Mouse (Mus musculus) embryonic facial prominence, embryonic 11.5 days (tissue): Measurements from ENCODE around the gene Tmem41a. TPM values are rescaled to one million over a fixed set of nuclear protein-coding genes. Genes with fewer than 3 reads are reported as not detected.
"Not testable (repeated sequence)": the region's sequence is repeated elsewhere in the genome, so short reads cannot be mapped to it uniquely, and the experiment has no call there.

Source experiments
- ATAC-seq: fragments of 200-750 bp; cut with Nextera tagmentation; replicated peaks from 2 replicates; pipeline ENCODE4 v1.8.0; 2017; ENCODE audit warnings: low read depth; ENCODE audit not compliant: insufficient number of reproducible peaks, low FRiP score, low TSS enrichment
- DNase-seq: peaks from one replicate; pipeline ENCODE4 v3.0.0-alpha.2; 2015; ENCODE audit warnings: low spot score
- H3K27ac ChIP-seq: fragments of 300-500 bp; sonication (generic); replicated peaks from 2 replicates; pipeline ENCODE4 v1.5.1; 2014; ENCODE audit warnings: mild to moderate bottlenecking, low read depth, low read length, control low read depth
- H3K27me3 ChIP-seq: fragments of 300-500 bp; sonication (generic); 2 replicates; pipeline ENCODE4 v1.6.1; 2014; ENCODE audit warnings: mild to moderate bottlenecking, low read length, moderate library complexity, mixed read lengths; ENCODE audit not compliant: control insufficient read depth, insufficient read depth
- H3K36me3 ChIP-seq: fragments of 300-500 bp; sonication (generic); replicated peaks from 2 replicates; pipeline ENCODE4 v1.6.1; 2014; ENCODE audit warnings: low read depth, mild to moderate bottlenecking, low read length, moderate library complexity, mixed read lengths; ENCODE audit not compliant: control insufficient read depth, insufficient read depth
- H3K4me1 ChIP-seq: fragments of 300-500 bp; sonication (generic); 2 replicates; pipeline ENCODE4 v1.6.1; 2014; ENCODE audit warnings: low read length, mixed read lengths; ENCODE audit not compliant: control insufficient read depth, insufficient read depth
- H3K4me2 ChIP-seq: fragments of 300-500 bp; sonication (generic); 2 replicates; pipeline ENCODE4 v1.6.1; 2014; ENCODE audit warnings: low read depth, mild to moderate bottlenecking, control low read depth, low read length, moderate library complexity
- H3K4me3 ChIP-seq: fragments of 300-500 bp; sonication (generic); 2 replicates; pipeline ENCODE4 v1.5.1; 2014; ENCODE audit warnings: low read depth, low read length, control low read depth
- H3K9ac ChIP-seq: fragments of 300-500 bp; sonication (generic); replicated peaks from 2 replicates; pipeline ENCODE4 v1.6.1; 2014; ENCODE audit warnings: mild to moderate bottlenecking, control low read depth, low read length
- H3K9me3 ChIP-seq: fragments of 300-500 bp; sonication (generic); replicated peaks from 2 replicates; pipeline ENCODE4 v1.6.1; 2016; ENCODE audit warnings: mild to moderate bottlenecking, low read length, inconsistent platforms, mixed read lengths; ENCODE audit not compliant: control insufficient read depth
- WGBS: fragments of 180-500 bp; shearing (Covaris S2); extraction: QIAGEN DNeasy Blood & Tissue Kit; methylation state at CpG from one replicate; pipeline ENCODE4 v1.1.7; 2014; 5-methylcytosine and 5-hydroxymethylcytosine counted together
- polyA plus RNA-seq: library from polyadenylated mRNA; unstranded; fragments of >200 nt; fragmentation: Nextera tagmentation; extraction: Ambion mirVana; gene quantifications from 2 replicates; pipeline ENCODE4 v1.2.1, GENCODE M21; 2014

Tmem41a gene
- polyA plus RNA-seq, 1 experiment from 2014 or later: 37.5 TPM

GRCm38 (mm10) chr16:21955591-21955990, 8.2 kb upstream of the Tmem41a start:
- Histone ChIP-seq H3K4me2 (no peak overlapping the region), H3K27me3 (no peaks in the 10 kb centered on the region), H3K9me3 (no peaks in the 10 kb centered on the region), H3K4me1 (no peaks in the 10 kb centered on the region), H3K36me3 (no peaks in the 10 kb centered on the region), H3K27ac (no peak overlapping the region), H3K9ac (no peak overlapping the region), H3K4me3 (no peak overlapping the region)
- ATAC-seq (no peak; the same call in 1 of the 2 replicates), DNase-seq (no peak)
- 73% methylated on average over 12 of the region's 12 CpGs for WGBS

- peak; percentile 68 for DNase-seq
- H3K4me1 ChIP-seq: no peaks in the 10 kb centered on the region
- WGBS: 55% methylated on average over 13 of the region's 13 CpGs
- no peaks in the 10 kb centered on the region for H3K9me3 ChIP-seq
- no peak overlapping the region for H3K4me3 ChIP-seq
- no peak overlapping the region for H3K4me2 ChIP-seq
- ATAC-seq: no peak
- no peaks in the 10 kb centered on the region for H3K27me3 ChIP-seq
- H3K36me3 ChIP-seq: no peaks in the 10 kb centered on the region
- H3K27ac ChIP-seq: no peak overlapping the region
- H3K9ac ChIP-seq: no peak overlapping the region
Measured at GRCm38 (mm10) chr16:21928471-21928870, 18.9 kb downstream of the Tmem41a start.

- no peak for ATAC-seq
- no peaks in the 10 kb centered on the region for H3K4me1 ChIP-seq
- DNase-seq: no peak
- no peaks in the 10 kb centered on the region for H3K27me3 ChIP-seq
- no peak overlapping the region for H3K9ac ChIP-seq
- H3K36me3 ChIP-seq: no peaks in the 10 kb centered on the region
- no peaks in the 10 kb centered on the region for H3K9me3 ChIP-seq
- H3K4me2 ChIP-seq: no peak overlapping the region
- 71% methylated on average over 7 of the region's 7 CpGs for WGBS
- H3K4me3 ChIP-seq: no peak overlapping the region
- no peak overlapping the region for H3K27ac ChIP-seq
Measured at GRCm38 (mm10) chr16:21916681-21917080, 30.7 kb downstream of the Tmem41a start.

GRCm38 (mm10) chr16:21913347-21913746, 34.0 kb downstream of the Tmem41a start:
- no peak overlapping the region for H3K27ac ChIP-seq
- H3K4me1 ChIP-seq: no peaks in the 10 kb centered on the region
- 93% methylated on average over 6 of the region's 6 CpGs for WGBS
- no peak for ATAC-seq
- DNase-seq: no peak
- no peak overlapping the region for H3K9ac ChIP-seq
- no peak overlapping the region for H3K4me2 ChIP-seq
- no peak overlapping the region for H3K4me3 ChIP-seq
- no peaks in the 10 kb centered on the region for H3K27me3 ChIP-seq
- H3K9me3 ChIP-seq: no peaks in the 10 kb centered on the region
- no peaks in the 10 kb centered on the region for H3K36me3 ChIP-seq

- WGBS: 30% methylated on average over 7 of the region's 8 CpGs
- DNase-seq, H3K4me3 ChIP-seq, H3K9me3 ChIP-seq, ATAC-seq, H3K4me2 ChIP-seq, H3K27ac ChIP-seq, H3K36me3 ChIP-seq, H3K27me3 ChIP-seq, H3K9ac ChIP-seq, H3K4me1 ChIP-seq: not testable (repeated sequence)
Measured at GRCm38 (mm10) chr16:21908906-21909305, 38.4 kb downstream of the Tmem41a start.

- Histone ChIP-seq H3K9me3 (no peaks in the 10 kb centered on the region), H3K9ac (no peak overlapping the region), H3K27ac (no peak overlapping the region), H3K4me2 (no peak overlapping the region), H3K4me3 (no peak overlapping the region), H3K27me3 (no peaks in the 10 kb centered on the region), H3K4me1 (no peaks in the 10 kb centered on the region), H3K36me3 (no peaks in the 10 kb centered on the region)
- DNase-seq (no peak), ATAC-seq (no peak)
- WGBS: 95% methylated on average over 6 of the region's 6 CpGs
Measured at GRCm38 (mm10) chr16:21906902-21907301, 40.5 kb downstream of the Tmem41a start.

- DNase-seq (no peak), ATAC-seq (no peak)
- Histone ChIP-seq H3K4me3 (no peak overlapping the region), H3K27me3 (no peaks in the 10 kb centered on the region), H3K9ac (no peak overlapping the region), H3K36me3 (no peaks in the 10 kb centered on the region), H3K27ac (no peak overlapping the region), H3K9me3 (no peaks in the 10 kb centered on the region), H3K4me2 (no peak overlapping the region), H3K4me1 (no peaks in the 10 kb centered on the region)
- WGBS: 91% methylated on average over 7 of the region's 7 CpGs
Measured at GRCm38 (mm10) chr16:21905996-21906395, 41.4 kb downstream of the Tmem41a start.

- Histone ChIP-seq H3K4me3 (no peak overlapping the region), H3K9ac (no peak overlapping the region), H3K9me3 (no peaks in the 10 kb centered on the region), H3K4me2 (no peak overlapping the region), H3K27ac (no peak overlapping the region), H3K36me3 (no peaks in the 10 kb centered on the region), H3K4me1 (no peaks in the 10 kb centered on the region), H3K27me3 (no peaks in the 10 kb centered on the region)
- 88% methylated on average over 10 of the region's 10 CpGs for WGBS
- ATAC-seq (no peak), DNase-seq (no peak)
Measured at GRCm38 (mm10) chr16:21904636-21905035, 42.7 kb downstream of the Tmem41a start.
